Mouse (Mus musculus): ENCODE data around the gene Lrrc7.

Gene Lrrc7

DNA sequence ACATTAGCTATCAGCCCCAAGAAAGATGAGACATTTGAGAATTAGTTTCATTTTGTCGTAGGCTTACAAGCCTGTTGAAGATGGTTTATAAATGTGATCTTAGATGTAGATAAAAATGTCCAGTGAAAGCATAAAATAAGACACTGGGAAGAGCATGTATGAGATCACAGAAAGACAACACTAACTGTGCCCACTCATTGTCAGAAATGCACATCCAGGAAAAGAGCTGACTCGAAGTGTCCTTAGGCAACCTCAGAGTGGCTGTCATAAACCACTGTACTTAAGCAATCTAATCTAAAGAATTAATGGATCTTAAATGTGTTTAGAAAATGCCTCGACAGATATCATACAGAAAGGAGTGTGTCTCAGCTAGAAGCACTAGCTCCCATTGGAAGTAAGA lies 196.2 kb downstream of the Lrrc7 start:
- DNase-seq (ENCODE audit: extremely low read depth, low read depth, low spot score) = no peak

DNA sequence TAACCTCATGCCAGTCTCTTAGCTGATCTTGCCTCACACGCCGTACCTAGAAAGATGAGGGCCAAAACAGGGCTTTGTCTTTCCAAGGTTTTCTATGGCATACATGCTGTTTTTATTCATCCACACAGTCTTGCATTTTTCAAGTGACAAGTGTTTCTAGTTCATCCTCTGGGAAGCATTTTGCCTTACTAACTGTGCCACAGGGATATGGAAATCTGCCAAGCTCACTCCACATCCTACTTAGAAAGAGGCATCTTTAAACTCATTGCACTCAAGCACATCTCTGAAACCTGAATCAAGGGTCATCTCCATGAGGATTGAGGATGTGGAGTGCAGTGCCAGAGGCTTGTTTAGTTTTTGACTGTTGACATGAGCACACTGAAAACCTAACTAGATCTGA lies 199.9 kb downstream of the Lrrc7 start:
- DNase-seq (ENCODE audit: extremely low read depth, low read depth, low spot score) = no peak

DNA sequence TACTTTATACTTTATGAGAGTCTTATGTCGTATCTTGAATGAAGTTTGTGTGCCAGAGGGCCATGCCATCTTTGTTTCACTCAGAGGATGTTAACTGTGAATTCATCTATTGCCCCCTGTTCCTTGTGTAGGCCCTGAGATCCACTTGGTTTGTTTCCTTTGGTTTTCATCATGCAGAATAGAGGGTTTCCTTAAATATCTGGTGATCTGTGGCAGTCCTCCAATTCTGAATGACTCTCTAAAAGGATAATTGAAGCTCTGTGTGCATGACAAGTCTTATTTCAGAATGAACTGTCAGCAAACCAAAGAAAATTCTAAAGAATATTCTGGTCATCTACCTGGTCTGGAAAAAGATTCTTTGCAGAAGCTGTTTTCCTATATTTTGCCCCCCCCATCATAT lies 205.3 kb downstream of the Lrrc7 start:
- no peak for DNase-seq (ENCODE audit: extremely low read depth, low read depth, low spot score)

DNA sequence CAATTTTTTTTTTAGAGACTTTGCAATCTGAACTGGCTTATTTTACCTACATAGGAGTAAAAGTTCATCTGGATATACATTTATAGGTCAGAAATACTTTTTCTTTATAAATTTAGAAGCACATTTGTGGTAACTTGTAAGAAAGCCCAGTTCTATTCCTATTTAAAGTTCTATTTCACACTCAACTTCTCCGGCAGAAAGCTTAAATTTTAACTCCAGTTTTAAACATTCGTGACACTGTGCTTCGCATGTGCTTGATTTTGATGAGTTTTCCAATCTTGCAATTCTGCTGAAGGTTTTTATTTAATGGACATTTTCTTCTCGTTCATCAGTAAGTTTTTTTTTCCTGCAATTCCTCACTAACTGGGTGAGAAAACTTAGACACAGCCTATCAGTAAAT lies 205.8 kb downstream of the Lrrc7 start:
- no peak for DNase-seq (ENCODE audit: extremely low read depth, low read depth, low spot score)

DNA sequence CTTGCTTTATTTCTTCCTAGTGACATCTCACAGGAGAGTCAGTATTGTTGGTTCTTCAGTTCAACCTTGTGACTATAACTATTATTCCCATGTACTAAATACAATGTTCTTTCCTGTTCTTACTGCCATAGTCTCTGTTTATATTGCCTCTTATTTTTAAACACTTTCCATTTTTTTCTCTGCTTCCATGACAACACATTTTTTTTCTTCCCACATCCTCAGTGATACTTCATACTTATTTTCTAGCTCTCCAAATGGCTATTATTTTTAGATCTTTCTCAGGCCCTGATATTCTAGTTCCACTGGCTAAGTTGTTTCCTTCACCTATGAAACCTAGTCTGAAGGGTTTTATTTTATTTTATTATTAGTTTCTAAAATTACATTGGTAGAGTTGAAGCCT lies 221.2 kb downstream of the Lrrc7 start:
- DNase-seq (ENCODE audit: extremely low read depth, low read depth, low spot score) = no peak

DNA sequence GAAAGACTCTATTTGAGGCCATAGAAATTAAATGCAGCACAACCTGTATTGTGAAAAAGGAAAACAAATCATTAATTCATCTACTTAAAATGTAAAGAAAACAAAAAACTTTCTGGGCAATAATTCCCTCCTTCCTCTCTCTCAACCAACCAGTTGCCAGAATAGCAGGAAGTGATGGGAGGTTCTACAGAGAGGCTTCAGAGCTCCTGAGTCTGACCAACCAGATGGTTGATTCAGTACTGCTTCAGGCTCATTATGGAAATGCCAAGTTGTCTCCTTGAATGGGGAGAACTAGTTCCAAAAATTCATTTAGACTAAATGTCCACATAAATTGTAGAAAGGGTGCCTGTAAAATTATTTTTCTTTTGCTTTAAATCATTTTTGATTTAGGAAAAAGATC lies 231.9 kb downstream of the Lrrc7 start:
- DNase-seq (ENCODE audit: extremely low read depth, low read depth, low spot score) = no peak

DNA sequence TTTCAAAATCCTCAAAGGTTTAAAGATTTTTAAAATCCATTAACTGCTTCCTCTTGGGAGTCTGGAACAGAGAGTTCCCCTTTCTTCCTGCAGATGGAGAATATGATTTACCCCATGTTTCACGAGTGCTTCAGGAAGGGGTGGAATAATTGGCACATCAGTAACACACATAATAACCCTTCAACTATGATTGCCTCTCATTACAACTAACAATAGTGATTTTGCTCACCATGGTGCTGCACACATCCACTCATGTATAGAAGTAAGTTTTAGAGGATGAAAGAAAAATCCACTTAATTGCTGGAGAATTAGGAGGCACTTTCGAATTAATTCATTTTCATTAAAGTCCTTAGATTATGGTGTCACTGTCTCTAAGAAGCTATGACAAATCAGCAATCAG lies 251.6 kb downstream of the Lrrc7 start:
- DNase-seq (ENCODE audit: extremely low read depth, low read depth, low spot score) = no peak

DNA sequence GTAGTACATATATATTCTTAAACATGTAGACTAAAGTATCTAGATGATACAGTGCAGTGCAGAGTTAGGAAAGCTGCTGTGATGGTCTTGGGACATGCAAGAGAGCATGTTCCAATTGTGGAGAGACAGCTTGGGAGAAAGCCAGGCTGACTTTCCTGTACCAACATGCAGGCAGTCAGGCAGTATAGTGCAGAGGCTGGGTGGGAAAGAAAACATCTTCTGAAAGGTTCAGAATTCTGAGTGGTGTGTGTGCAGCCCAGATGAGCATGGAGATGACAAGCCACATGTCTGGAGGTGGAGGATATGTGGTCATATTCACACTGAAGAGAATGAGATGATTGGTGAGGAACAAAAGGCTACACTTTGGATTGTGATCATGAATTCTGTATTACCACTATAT lies 254.6 kb downstream of the Lrrc7 start:
- no peak for DNase-seq (ENCODE audit: extremely low read depth, low read depth, low spot score)

DNA sequence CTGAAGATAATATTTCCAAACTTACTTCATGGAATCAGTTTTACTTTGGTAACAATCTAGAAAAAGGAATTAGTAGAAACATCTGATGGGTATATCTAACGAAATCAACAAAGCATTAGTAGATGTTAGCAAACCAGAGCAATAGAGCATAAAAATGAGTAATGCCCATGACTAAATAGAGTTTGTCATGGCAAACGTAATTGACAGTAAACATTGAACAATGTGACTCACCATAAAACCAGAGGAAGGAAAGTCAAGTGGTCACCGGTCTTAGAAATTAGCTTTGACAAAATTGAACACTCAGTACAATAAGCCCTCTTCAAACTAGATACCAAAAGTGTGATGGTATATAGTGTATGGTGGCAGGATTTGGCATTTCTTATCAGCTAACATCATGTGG lies 263.3 kb downstream of the Lrrc7 start:
- no peak for DNase-seq (ENCODE audit: extremely low read depth, low read depth, low spot score)

DNA sequence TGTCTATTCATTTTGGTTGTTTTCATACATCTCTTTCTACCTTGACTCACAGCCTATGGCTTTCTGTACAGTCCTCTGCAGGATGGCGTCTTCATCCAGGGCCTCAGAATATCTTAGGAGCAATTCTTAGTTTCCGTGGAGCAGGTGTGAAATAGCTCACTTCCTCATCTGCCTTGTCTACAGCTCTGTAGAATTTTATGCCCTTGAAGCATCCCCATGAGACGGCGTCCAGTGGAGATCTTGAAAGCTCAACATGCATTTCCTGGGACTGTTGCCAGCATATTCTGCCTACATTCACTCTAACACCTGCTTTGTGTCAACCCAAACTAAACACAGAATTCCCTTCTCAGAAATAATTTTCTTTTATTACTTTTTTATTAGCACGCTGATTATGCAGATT lies 267.0 kb downstream of the Lrrc7 start:
- no peak for DNase-seq (ENCODE audit: extremely low read depth, low read depth, low spot score)

DNA sequence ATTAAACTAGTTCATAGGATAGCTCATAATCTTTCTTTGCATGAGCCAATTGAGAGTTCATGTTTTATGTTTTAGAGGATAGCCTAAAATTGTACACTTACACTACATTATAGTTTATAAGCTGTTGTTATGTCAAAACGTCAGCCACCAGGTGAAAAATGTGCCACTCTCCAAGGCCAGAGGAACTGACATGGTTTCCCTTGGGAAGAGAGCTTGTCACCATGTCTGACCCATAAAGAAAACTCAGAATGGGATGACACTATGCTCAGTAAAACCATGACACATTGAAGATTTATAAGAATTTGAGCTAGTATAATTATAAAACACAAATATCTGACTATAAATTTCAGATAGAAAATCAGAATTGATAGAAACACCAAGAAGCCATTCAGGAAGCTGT lies 277.6 kb downstream of the Lrrc7 start:
- no peak for DNase-seq (ENCODE audit: extremely low read depth, low read depth, low spot score)

DNA sequence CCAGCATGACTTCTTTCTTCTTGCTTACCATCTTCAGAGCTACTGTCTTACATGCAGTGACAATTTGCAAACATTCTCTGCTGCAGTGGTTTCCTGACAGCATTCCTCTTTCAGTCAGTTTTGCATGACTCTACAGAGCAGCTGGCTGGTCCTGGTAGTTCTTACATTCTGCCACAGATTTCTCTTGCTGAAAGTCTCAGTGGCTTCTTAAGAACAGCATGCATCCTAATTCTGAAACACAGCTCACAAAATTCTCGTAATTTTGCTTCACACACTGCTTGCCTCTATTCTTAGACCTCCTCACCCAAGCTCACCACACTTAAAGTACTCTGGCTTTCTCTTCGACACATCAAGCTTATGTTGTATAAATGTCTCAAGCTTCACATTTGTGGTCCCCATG lies 283.4 kb downstream of the Lrrc7 start:
- DNase-seq (ENCODE audit: extremely low read depth, low read depth, low spot score) = no peak

DNA sequence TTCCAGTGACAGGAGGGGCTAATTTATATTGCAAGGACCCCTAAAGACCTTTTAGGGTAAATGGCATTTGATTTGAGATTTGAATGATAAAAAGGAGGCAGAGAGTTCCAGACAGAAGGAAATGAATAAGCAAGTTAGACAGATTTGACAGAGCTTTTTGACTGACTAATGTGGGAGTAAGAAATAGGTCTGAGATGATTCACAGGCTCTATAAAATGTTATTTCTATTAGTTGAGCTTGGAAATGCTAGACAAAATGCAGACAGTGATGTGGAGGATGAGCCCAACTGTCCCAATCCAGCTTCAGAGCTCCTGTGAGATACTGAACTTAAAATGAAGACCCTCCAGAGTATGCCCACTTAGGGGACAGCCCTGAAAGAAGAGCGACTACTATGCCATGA lies 289.3 kb downstream of the Lrrc7 start:
- no peak for DNase-seq (ENCODE audit: extremely low read depth, low read depth, low spot score)

DNA sequence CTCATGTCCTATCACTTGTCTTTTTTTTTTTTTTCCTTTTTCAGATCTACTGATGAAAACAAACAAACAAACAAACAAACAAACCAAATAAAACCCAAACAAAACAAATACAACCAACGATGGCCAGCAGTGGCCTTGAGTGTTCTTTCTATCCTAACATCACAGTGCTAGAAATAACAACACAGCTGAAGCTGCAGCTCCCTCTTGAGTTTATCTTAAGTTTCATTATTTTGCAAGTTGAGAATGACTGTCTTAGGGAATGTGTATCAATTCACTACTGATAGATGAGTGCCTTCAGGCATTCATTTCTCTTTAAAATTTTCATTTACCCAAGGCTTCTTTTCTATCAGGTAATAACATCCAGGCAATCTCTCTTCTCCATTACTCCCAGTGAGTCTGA lies 291.1 kb downstream of the Lrrc7 start:
- DNase-seq (ENCODE audit: extremely low read depth, low read depth, low spot score) = no peak

DNA sequence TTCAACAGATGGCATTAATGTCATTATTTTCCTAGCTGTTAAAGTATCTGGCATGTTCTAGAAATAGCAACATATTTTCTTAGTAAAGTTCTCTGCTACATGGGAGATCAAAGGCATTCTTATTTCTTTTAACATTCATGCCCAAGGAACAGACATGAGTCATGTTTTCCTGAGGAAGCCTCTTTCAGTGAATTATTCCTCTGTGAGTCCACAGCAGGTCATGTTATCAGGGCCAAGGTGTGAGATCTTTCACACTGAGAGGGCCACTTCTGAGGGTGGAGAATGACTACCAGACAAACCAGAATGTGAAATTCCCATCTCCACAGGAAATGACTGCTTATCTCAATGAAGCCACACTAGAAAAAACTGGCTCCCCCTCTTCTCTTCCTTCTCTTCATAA lies 309.4 kb downstream of the Lrrc7 start:
- DNase-seq (ENCODE audit: extremely low read depth, low read depth, low spot score) = no peak

DNA sequence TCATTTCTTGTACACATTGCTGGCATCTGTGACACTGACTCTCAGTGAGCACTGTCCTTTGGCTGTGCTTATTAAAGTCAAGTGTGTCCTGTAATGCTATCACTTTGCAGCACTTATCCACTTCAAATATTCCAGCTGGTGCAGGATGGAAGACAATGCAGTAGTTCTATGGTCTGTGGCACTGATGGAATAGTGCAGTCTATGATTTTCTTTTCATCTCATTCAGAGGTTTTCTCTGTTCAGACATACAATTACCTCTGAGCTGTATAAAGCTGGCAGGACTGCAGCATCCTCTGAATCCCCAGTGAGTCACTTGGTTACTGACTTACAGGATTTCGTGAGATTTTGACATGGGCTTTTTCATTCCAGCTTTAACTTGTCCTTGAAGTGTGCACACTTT lies 314.3 kb downstream of the Lrrc7 start:
- no peak for DNase-seq (ENCODE audit: extremely low read depth, low read depth, low spot score)

DNA sequence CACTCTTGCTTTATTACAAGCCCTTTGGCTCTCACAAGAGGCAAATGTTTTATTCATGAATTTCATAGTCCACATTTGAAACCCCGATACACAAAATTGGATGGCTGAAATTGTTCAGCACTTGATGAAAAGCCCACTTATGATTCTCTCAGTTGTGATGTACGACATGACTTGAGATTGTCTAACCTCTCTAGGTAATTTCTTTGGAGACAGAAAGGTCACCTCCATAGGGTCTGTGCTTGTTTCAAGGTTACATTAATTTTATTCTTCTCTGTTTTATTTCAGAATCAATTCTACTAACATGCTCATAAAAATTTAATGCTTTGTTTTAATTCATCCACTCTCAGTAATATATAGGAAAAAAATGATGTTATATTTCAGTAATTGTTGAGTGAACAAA lies 351.4 kb downstream of the Lrrc7 start:
- no peak for DNase-seq (ENCODE audit: extremely low read depth, low read depth, low spot score)

DNA sequence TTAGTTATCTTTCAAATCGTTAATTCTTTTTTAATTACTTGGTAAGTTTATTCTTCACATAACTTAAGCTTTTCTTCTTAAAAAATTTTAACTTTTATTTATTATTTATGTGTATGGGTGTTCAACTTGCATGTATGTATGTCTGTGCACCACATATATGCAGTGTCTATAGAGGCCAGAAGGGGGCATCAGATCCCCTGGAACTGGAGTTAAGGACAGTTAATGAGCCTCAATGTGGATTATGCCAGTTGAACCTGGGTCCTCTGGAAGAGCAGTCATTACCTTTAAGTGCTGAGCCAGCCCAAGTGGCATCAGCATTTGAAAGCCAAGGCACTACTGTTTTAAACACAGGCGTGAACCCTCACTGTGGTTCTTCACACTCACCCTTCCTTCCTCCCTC lies 352.0 kb downstream of the Lrrc7 start:
- DNase-seq (ENCODE audit: extremely low read depth, low read depth, low spot score) = no peak

DNA sequence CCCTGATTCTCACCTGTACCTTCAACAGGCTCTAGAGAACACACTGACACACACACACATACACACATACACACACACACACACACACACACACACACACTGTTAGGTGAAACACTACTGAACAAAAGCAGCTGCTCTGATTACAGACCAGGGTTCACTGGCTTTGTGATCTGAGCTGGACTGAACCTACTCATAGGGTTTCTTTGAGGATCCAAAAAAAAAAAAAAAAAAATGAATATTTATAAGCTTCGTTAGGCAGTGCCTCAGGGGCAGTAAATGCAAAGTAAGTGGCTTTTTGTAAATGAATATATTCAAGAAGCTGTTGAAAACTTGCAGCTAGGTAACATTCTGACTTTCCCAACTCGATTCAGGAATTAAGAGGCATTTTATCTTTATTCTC lies 354.2 kb downstream of the Lrrc7 start:
- DNase-seq (ENCODE audit: extremely low read depth, low read depth, low spot score) = no peak

DNA sequence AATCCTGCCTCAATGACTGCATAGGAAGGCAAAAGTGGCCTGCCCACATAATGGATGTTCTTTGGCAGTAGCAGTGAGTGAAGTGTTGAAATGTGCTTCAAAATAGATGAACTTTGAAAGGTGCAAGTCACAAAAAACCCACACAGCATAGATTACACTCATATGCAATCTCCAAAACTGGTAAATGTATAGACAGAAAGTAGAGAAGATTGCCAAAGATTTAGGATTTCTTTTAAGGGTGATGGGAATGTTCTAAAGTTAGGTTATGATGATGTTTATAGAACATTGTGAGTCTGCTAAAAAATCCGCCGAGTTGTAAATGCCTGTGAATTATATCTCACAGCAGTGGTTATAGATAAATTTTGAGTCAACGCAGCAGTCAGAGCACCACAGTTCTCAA lies 359.2 kb downstream of the Lrrc7 start:
- no peak for DNase-seq (ENCODE audit: extremely low read depth, low read depth, low spot score)

DNA sequence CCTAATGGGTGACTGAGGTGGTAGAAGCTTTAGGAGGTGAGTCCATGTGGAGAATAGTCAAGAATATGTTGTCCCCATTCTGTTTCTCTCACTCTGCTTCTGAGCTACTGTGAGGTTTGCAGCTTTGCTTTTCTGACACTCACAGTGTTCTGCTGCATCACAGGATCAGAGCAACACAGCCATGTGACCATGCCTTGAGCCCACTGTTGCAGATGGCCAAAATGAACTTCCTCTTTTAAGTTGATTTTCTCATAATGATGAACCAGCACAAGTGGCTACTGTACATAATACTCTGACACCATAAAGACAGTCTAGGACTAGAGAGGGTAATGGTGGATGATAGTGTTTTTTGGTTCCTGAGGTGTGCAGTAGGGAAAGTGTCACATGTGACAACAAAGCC lies 366.6 kb downstream of the Lrrc7 start:
- DNase-seq (ENCODE audit: extremely low read depth, low read depth, low spot score) = no peak

DNA sequence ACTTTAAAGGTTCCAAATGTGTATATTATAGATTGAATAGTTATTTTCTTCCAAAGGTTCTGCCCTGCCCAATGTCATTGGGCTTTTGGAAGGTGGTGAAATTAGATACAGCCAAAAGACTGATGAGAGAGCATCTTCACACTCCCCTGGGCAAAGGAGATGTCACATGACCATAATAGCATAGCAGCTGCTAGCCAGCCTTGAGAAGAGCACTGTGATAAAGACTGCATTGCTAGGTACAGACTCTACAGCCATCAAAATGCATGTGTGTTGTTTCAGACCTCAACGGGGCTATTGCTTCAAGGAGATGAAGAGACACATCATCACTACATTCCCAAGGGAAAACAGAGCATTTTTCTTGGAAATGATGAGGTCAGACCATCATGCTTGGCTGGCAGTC lies 368.8 kb downstream of the Lrrc7 start:
- DNase-seq (ENCODE audit: extremely low read depth, low read depth, low spot score) = no peak

DNA sequence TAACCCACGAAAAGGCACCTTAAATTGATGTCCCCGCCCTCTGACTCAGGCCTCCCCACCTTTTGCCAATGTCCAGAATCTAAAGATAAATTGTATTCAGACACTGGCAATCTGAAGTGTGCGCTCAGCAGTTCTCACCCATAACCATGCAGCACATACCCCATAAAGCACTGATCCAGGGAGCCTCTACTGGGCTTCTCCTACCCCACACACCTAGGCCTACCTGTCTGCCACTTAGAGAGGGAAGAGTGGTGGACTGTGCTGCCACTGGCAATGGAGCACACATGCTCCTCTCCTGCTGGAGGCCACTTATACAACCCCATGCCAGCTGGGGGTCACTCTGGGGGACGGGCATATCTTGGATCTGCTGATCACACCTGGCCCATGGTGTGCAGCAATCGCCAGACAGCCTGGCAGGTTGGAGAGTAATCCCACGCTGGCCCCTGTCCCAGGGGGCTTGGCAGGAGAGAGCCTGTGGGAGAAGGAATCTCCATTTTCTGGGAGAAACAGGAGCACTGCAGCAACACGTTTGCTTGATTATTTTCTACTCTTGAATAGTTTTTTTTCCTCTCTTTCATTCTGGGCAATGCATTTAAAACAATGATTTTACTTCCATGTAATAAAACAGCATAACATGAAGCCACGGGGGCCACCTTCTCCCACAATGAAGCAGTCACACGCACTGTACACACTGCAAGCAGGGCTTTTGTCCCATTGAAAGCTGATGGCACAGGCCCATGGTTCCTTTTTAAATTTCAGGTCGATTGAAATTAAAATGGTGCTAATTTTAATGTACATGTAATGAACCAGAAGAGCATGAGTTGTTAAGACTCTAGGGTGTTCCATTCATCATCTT lies 386.9 kb downstream of the Lrrc7 start:
- no peak for DNase-seq (ENCODE audit: extremely low read depth, low read depth, low spot score)
